Mouse (Mus musculus): ENCODE data around the gene Zfp629. TPM values are rescaled to one million over a fixed set of nuclear protein-coding genes. Genes with fewer than 3 reads are reported as not detected.
"Not testable (repeated sequence)": the region's sequence is repeated elsewhere in the genome, so short reads cannot be mapped to it uniquely, and the experiment has no call there.

Gene Zfp629
- total RNA-seq (2021), result 10 to 100 TPM; 16.5 TPM
- long read RNA-seq, experiment 1, full-length matches to known transcripts, result 1 of 1 reads
- long read RNA-seq, experiment 1, partial matches to known transcripts, result 0 of 1 reads
- long read RNA-seq, experiment 1, other reads (novel, unspliced or antisense), result 0 of 1 reads
- long read RNA-seq, experiment 2, partial matches to known transcripts, result 0 of 3 reads
- long read RNA-seq, experiment 2, other reads (novel, unspliced or antisense), result 3 of 3 reads

GRCm38 (mm10) chr7:127614891-127615843, at the start of gene Zfp629:
Gene Zfp629, minus strand, starts transcription at chr7:127615797.
- DNase-seq, result peak; percentile 79 to 87

GRCm38 (mm10) chr7:127662926-127663325, 47.3 kb upstream of the Zfp629 start:
- no peak for DNase-seq

GRCm38 (mm10) chr7:127661833-127662232, 46.2 kb upstream of the Zfp629 start:
- DNase-seq, result no peak

GRCm38 (mm10) chr7:127660882-127661281, 45.3 kb upstream of the Zfp629 start:
- no peak for DNase-seq

GRCm38 (mm10) chr7:127656946-127657345, 41.3 kb upstream of the Zfp629 start:
- peak; percentile 18 to 62 for DNase-seq

- DNase-seq, result no peak
Measured at GRCm38 (mm10) chr7:127654318-127654717, 38.7 kb upstream of the Zfp629 start.

- no peak for DNase-seq
Measured at GRCm38 (mm10) chr7:127652050-127652449, 36.5 kb upstream of the Zfp629 start.

- DNase-seq, result no peak
Measured at GRCm38 (mm10) chr7:127651624-127652023, 36.0 kb upstream of the Zfp629 start.

- no peak for DNase-seq
Measured at GRCm38 (mm10) chr7:127649206-127649605, 33.6 kb upstream of the Zfp629 start.

- no peak for DNase-seq
Measured at GRCm38 (mm10) chr7:127648516-127649201, 33.1 kb upstream of the Zfp629 start.

GRCm38 (mm10) chr7:127647576-127647975, 32.0 kb upstream of the Zfp629 start:
- DNase-seq, result not testable (repeated sequence)

- DNase-seq, result no peak
Measured at GRCm38 (mm10) chr7:127646363-127646762, 30.8 kb upstream of the Zfp629 start.

- no peak for DNase-seq
Measured at GRCm38 (mm10) chr7:127642254-127642653, 26.7 kb upstream of the Zfp629 start.

- peak in 1 of 2 experiments; percentile 26 for DNase-seq
Measured at GRCm38 (mm10) chr7:127641260-127641659, 25.7 kb upstream of the Zfp629 start.

- peak; percentile 82 to 83 for DNase-seq
Measured at GRCm38 (mm10) chr7:127636963-127637362, 21.4 kb upstream of the Zfp629 start.

GRCm38 (mm10) chr7:127631416-127631815, 15.8 kb upstream of the Zfp629 start:
- no peak for DNase-seq

GRCm38 (mm10) chr7:127628646-127629045, 13.0 kb upstream of the Zfp629 start:
- no peak for DNase-seq

- DNase-seq, result no peak
Measured at GRCm38 (mm10) chr7:127626471-127626870, 10.9 kb upstream of the Zfp629 start.

GRCm38 (mm10) chr7:127626039-127626438, 10.4 kb upstream of the Zfp629 start:
- DNase-seq, result no peak

GRCm38 (mm10) chr7:127618402-127618801, 2.8 kb upstream of the Zfp629 start:
- DNase-seq, result not testable (repeated sequence)

- no peak for DNase-seq
Measured at GRCm38 (mm10) chr7:127617962-127618361, 2.4 kb upstream of the Zfp629 start.

GRCm38 (mm10) chr7:127616881-127617280, 1.3 kb upstream of the Zfp629 start:
- no peak for DNase-seq

GRCm38 (mm10) chr7:127616336-127616735, 739 bp upstream of the Zfp629 start:
- no peak for DNase-seq
